Mouse (Mus musculus): ENCODE results near the gene Tmprss7. TPM values are rescaled to one million over a fixed set of nuclear protein-coding genes. Genes with fewer than 3 reads are reported as not detected.
A peak's percentile ranks its signal among the peaks of the same experiment; 100 is the strongest.

Gene Tmprss7
- polyA plus RNA-seq, 1 experiment from 2014 or later, result 1.1 TPM

DNA sequence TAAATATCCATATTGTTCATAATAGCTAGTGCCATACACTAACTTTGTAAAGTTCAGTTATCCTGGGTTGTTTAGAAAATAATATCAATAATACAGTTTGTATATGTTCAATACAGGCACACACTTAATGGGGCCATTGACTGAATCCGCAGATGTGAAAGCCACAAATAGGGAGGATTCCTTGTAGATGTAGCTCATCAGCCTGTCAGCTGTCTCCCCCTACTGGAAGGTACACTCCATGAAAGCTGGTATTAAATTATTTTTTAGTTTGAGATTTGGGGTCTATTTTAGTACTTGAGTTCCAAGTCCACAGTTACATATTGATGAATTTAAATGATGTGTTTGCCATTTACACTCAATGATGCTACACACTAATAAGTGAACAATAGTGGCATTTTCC lies 17.0 kb downstream of the Tmprss7 start:
- no peak overlapping the region for H3K27ac ChIP-seq (replicated peaks)
- H3K27me3 ChIP-seq, result no peaks in the 10 kb centered on the region
- no peak overlapping the region for H3K4me2 ChIP-seq
- H3K36me3 ChIP-seq, result no peaks in the 10 kb centered on the region
- no peaks in the 10 kb centered on the region for H3K9me3 ChIP-seq
- 52% methylated on average over 1 of the region's 1 CpGs for WGBS
- no peak overlapping the region for H3K4me3 ChIP-seq
- H3K4me1 ChIP-seq (replicated peaks), result no peaks in the 10 kb centered on the region
- no peak overlapping the region for H3K9ac ChIP-seq
- ATAC-seq (ENCODE audit: low FRiP score, low read depth), result no peak

DNA sequence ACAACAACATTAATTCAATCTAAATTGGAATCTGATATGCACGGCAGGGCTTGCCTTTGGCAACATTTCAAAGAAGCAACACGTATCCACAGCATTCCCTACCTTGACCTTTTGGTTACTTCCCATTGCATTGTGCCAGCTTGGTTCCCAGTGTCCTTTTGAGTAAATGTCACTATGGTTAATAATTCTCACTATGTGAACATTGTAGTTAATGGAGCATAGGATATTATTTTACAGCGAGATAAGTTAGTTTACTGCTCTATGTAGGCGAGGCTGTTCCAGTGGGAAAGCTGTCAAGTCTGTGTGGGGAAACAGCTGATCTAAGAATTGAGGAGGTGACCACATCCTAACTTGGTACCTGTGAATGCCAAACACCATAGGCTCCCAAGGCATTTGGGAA lies 23.5 kb downstream of the Tmprss7 start:
- H3K27ac ChIP-seq (replicated peaks), result no peak overlapping the region
- ATAC-seq (ENCODE audit: low FRiP score, low read depth), result no peak
- H3K4me1 ChIP-seq (replicated peaks), result no peaks in the 10 kb centered on the region
- H3K9me3 ChIP-seq, result no peaks in the 10 kb centered on the region
- H3K9ac ChIP-seq, result no peak overlapping the region
- no peaks in the 10 kb centered on the region for H3K27me3 ChIP-seq
- H3K36me3 ChIP-seq, result no peaks in the 10 kb centered on the region
- H3K4me2 ChIP-seq, result no peak overlapping the region
- 44% methylated on average over 4 of the region's 4 CpGs for WGBS
- no peak overlapping the region for H3K4me3 ChIP-seq

- H3K27me3 ChIP-seq, result no peaks in the 10 kb centered on the region
- no peaks in the 10 kb centered on the region for H3K36me3 ChIP-seq
- H3K4me2 ChIP-seq, result no peak overlapping the region
- H3K27ac ChIP-seq (replicated peaks), result no peak overlapping the region
- WGBS, result 75% methylated on average over 3 of the region's 3 CpGs
- H3K4me3 ChIP-seq, result no peak overlapping the region
- no peak overlapping the region for H3K9ac ChIP-seq
- H3K4me1 ChIP-seq (replicated peaks), result no peaks in the 10 kb centered on the region
- ATAC-seq (ENCODE audit: low FRiP score, low read depth), result no peak
- H3K9me3 ChIP-seq, result no peaks in the 10 kb centered on the region
Measured at GRCm38 (mm10) chr16:45668178-45668577, 25.3 kb downstream of the Tmprss7 start.

GRCm38 (mm10) chr16:45666136-45666535 lies 27.3 kb downstream of the Tmprss7 start:
- no peaks in the 10 kb centered on the region for H3K4me1 ChIP-seq (replicated peaks)
- H3K9ac ChIP-seq, result no peak overlapping the region
- no peak for ATAC-seq (ENCODE audit: low FRiP score, low read depth)
- no peaks in the 10 kb centered on the region for H3K36me3 ChIP-seq
- H3K4me2 ChIP-seq, result no peak overlapping the region
- no peaks in the 10 kb centered on the region for H3K9me3 ChIP-seq
- H3K4me3 ChIP-seq, result no peak overlapping the region
- H3K27me3 ChIP-seq, result no peaks in the 10 kb centered on the region
- 91% methylated on average over 2 of the region's 2 CpGs for WGBS
- no peak overlapping the region for H3K27ac ChIP-seq (replicated peaks)

GRCm38 (mm10) chr16:45662381-45662780 lies 31.1 kb downstream of the Tmprss7 start:
- ATAC-seq (ENCODE audit: low FRiP score, low read depth), result no peak
- no peak overlapping the region for H3K27ac ChIP-seq (replicated peaks)
- H3K36me3 ChIP-seq, result no peaks in the 10 kb centered on the region
- H3K27me3 ChIP-seq, result no peaks in the 10 kb centered on the region
- H3K9ac ChIP-seq, result no peak overlapping the region
- H3K4me2 ChIP-seq, result no peak overlapping the region
- no peak overlapping the region for H3K4me3 ChIP-seq
- H3K4me1 ChIP-seq (replicated peaks), result no peaks in the 10 kb centered on the region
- no peaks in the 10 kb centered on the region for H3K9me3 ChIP-seq

DNA sequence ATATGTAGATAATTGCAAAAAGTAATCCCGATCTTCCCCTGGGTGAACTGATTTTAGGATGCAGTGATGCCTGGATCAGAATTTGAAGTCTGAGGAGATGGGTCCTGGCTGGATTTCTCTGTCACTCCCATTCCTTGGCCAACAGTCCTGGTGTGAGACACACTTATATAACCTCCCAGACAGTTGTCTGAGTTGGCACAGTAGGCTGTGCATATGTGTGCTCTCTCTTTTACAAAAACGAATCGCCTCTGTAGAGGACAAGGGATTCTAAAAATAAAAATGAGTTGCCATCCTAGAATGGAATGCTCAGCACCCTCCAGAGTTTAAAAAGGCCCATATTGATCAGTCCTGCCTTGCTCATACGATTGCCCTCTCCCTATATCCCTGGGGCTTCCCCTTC lies 33.9 kb downstream of the Tmprss7 start:
- H3K4me1 ChIP-seq (replicated peaks), result no peaks in the 10 kb centered on the region
- H3K4me2 ChIP-seq, result no peak overlapping the region
- WGBS, result 92% methylated on average over 4 of the region's 4 CpGs
- no peak overlapping the region for H3K4me3 ChIP-seq
- ATAC-seq (ENCODE audit: low FRiP score, low read depth), result no peak
- H3K9me3 ChIP-seq, result no peaks in the 10 kb centered on the region
- H3K36me3 ChIP-seq, result no peaks in the 10 kb centered on the region
- H3K27ac ChIP-seq (replicated peaks), result no peak overlapping the region
- H3K9ac ChIP-seq, result no peak overlapping the region
- no peaks in the 10 kb centered on the region for H3K27me3 ChIP-seq

DNA sequence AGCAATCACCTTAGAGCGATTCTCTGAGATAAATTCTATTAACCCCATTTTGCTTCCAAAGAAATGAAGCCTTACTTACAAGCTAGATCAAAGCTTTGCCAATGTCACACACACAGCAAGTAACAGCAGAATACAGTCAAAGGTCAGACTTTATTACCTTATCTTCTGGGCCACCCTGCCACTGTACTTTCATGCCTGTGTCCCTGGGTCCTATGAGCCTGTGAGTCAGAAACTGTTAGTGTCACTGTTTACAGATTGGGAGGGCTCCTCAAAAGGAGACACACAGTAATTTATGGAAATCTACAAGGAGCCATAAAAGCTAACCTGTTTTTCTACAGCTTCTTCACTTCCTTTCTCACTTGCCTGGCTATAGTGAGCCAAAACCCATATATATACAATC lies 35.2 kb downstream of the Tmprss7 start:
- no peaks in the 10 kb centered on the region for H3K9me3 ChIP-seq
- WGBS, result 95% methylated on average over 1 of the region's 1 CpGs
- no peaks in the 10 kb centered on the region for H3K36me3 ChIP-seq

GRCm38 (mm10) chr16:45657574-45658159 lies 35.8 kb downstream of the Tmprss7 start:
- H3K4me3 ChIP-seq, result no peak overlapping the region
- no peak overlapping the region for H3K27ac ChIP-seq (replicated peaks)
- no peak for ATAC-seq (ENCODE audit: low FRiP score, low read depth)
- H3K4me1 ChIP-seq (replicated peaks), result 0 out of 2 replicates have a peak, but pooled peaks cover 6% of the 10 kb centered on the region
- H3K9ac ChIP-seq, result no peak overlapping the region
- no peaks in the 10 kb centered on the region for H3K36me3 ChIP-seq
- WGBS, result 93% methylated on average over 12 of the region's 12 CpGs
- no peaks in the 10 kb centered on the region for H3K9me3 ChIP-seq
- peaks cover 15% of the 10 kb centered on the region; the same call in 1 of the 2 replicates for H3K27me3 ChIP-seq
- no peak overlapping the region for H3K4me2 ChIP-seq

More for the DNA sequence above, 35.2 kb downstream of the Tmprss7 start:
- no peak overlapping the region for H3K4me2 ChIP-seq
- H3K27me3 ChIP-seq, result peaks cover 9% of the 10 kb centered on the region; the same call in 1 of the 2 replicates
- no peak overlapping the region for H3K9ac ChIP-seq
- no peak overlapping the region for H3K4me3 ChIP-seq
- H3K27ac ChIP-seq (replicated peaks), result no peak overlapping the region
- H3K4me1 ChIP-seq (replicated peaks), result 0 out of 2 replicates have a peak, but pooled peaks cover 6% of the 10 kb centered on the region
- ATAC-seq (ENCODE audit: low FRiP score, low read depth), result no peak

DNA sequence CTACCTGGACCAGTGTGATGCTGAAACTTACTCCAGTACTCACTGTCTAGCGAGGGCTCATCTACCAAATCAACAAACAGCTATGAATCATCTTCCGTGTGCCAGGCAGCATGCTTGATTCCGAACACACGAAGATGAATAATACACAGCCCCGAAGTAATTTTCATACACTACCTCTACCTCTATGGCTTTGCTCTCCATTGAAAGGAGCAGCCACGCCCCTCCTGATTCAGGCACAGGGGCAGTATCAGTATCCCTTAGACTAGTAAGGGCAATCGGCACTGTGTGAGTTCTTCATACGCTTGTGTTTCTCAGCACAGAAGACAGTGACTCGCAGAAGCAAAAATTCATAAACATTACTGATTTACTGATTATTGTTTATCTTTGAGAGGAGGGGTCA lies 39.0 kb downstream of the Tmprss7 start:
- Histone ChIP-seq H3K4me2 (peak overlapping the region; percentile 61), H3K4me3 (no peak overlapping the region)

DNA sequence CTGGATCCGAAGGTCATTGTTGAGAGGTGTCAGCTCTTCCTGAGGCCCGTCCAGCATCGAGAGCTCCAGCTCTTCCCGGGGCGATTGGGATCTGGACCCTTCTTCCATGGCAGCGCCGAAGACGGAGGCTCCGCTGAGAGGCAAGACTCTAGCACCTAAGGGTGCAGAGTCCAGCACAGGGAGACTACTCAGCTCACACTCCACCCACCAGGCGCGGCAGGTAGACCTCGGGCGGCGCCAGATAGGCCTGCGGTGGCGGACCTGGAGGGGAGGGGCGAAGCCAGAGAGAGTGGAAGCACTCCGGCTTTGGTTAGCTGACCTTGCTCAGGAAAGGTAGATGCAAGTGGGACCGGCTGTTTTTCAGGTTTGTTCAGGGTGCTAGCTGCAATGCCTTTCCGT lies 39.5 kb downstream of the Tmprss7 start, which contains the start of gene BC016579:
Gene BC016579 (minus strand): TSS at position 135 of the 399 bp plus-strand sequence.
- no peak; the same call in 1 of the 2 replicates for ATAC-seq (ENCODE audit: low FRiP score, low read depth)
- H3K27me3 ChIP-seq, result peaks cover 15% of the 10 kb centered on the region; the same call in 1 of the 2 replicates
- H3K9me3 ChIP-seq, result no peaks in the 10 kb centered on the region
- peak within 1 kb of the TSS; percentile 61 for H3K4me2 ChIP-seq
- H3K27ac ChIP-seq (replicated peaks), result no peak within 1 kb of the TSS
- WGBS, result 5% methylated on average over 20 of the region's 20 CpGs
- peak within 1 kb of the TSS; percentile 35 for H3K4me3 ChIP-seq
- no peaks in the 10 kb centered on the region for H3K36me3 ChIP-seq
- H3K9ac ChIP-seq, result no peak within 1 kb of the TSS; the same call in 1 of the 2 replicates
- 0 out of 2 replicates have a peak, but pooled peaks cover 6% of the 10 kb centered on the region for H3K4me1 ChIP-seq (replicated peaks)

More for the DNA sequence above, 39.0 kb downstream of the Tmprss7 start:
- ATAC-seq (ENCODE audit: low FRiP score, low read depth), result no peak
- Histone ChIP-seq H3K36me3 (no peaks in the 10 kb centered on the region), H3K9ac (no peak overlapping the region), H3K9me3 (no peaks in the 10 kb centered on the region), H3K27me3 (peaks cover 15% of the 10 kb centered on the region; the same call in 1 of the 2 replicates), H3K4me1 (replicated peaks) (0 out of 2 replicates have a peak, but pooled peaks cover 6% of the 10 kb centered on the region), H3K27ac (replicated peaks) (no peak overlapping the region)
- WGBS, result 58% methylated on average over 9 of the region's 9 CpGs

GRCm38 (mm10) chr16:45653009-45653933 lies 40.2 kb downstream of the Tmprss7 start:
- Histone ChIP-seq H3K4me3 (peak overlapping the region; percentile 35), H3K9me3 (no peaks in the 10 kb centered on the region), H3K4me1 (replicated peaks) (0 out of 2 replicates have a peak, but pooled peaks cover 6% of the 10 kb centered on the region), H3K9ac (no peak overlapping the region), H3K4me2 (peak overlapping the region; percentile 61), H3K36me3 (no peaks in the 10 kb centered on the region), H3K27ac (replicated peaks) (no peak overlapping the region), H3K27me3 (peaks cover 15% of the 10 kb centered on the region; the same call in 1 of the 2 replicates)
- WGBS, result 19% methylated on average over 17 of the region's 17 CpGs
- no peak for ATAC-seq (ENCODE audit: low FRiP score, low read depth)

DNA sequence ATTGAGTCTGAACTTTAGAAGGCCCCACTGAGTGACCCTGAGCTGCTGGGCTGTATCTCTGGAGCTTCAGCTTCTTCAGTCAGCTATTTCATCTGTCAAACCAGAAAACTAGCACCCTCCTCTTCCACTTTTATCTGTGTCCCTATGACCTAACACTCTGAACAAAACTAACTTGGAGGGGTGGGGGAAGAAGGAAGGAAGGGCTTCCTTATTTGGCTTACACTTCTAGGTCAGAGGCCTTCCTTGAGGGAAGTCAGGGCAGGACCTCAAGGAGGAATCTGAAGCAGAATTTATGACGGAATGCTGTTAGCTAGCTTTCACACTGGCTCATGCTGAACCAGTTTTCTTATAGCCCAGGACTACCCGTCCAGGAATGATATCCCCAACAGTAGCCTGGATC lies 42.0 kb downstream of the Tmprss7 start:
- H3K4me1 ChIP-seq (replicated peaks), result 0 out of 2 replicates have a peak, but pooled peaks cover 6% of the 10 kb centered on the region
- no peak overlapping the region for H3K4me2 ChIP-seq
- H3K36me3 ChIP-seq, result no peaks in the 10 kb centered on the region
- H3K4me3 ChIP-seq, result no peak overlapping the region
- 89% methylated on average over 2 of the region's 2 CpGs for WGBS
- no peak overlapping the region for H3K9ac ChIP-seq
- no peak for ATAC-seq (ENCODE audit: low FRiP score, low read depth)
- no peak overlapping the region for H3K27ac ChIP-seq (replicated peaks)
- peaks cover 15% of the 10 kb centered on the region; the same call in 1 of the 2 replicates for H3K27me3 ChIP-seq
- no peaks in the 10 kb centered on the region for H3K9me3 ChIP-seq

Data from hindbrain, embryonic 15.5 days (tissue).